Mouse (Mus musculus): ENCODE results near the gene Rora. TPM values are rescaled to one million over a fixed set of nuclear protein-coding genes. Genes with fewer than 3 reads are reported as not detected.

The Rora gene
- polyA plus RNA-seq, 1 experiment from 2014 or later, result 23.1 TPM

- H3K9me3 ChIP-seq (ENCODE audit: low read length), result no peaks in the 10 kb centered on the region
- peaks cover 5% of the 10 kb centered on the region for H3K4me1 ChIP-seq (ENCODE audit: insufficient read depth)
- ATAC-seq (no peak), DNase-seq (no peak)
- no peaks in the 10 kb centered on the region for H3K27me3 ChIP-seq (ENCODE audit: insufficient read depth, low read length)
- H3K4me3 ChIP-seq (ENCODE audit: low read depth, low read length), result no peak overlapping the region
- H3K36me3 ChIP-seq (replicated peaks; ENCODE audit: insufficient read depth, low read length), result no peaks in the 10 kb centered on the region
- WGBS (ENCODE audit: insufficient replicate concordance), result 88% methylated on average over 11 of the region's 11 CpGs
- H3K4me2 ChIP-seq (ENCODE audit: low read depth, low read length), result no peak overlapping the region
- TF ChIP-seq EP300 (IDR thresholded peaks at IDR 0.05; ENCODE audit: low read depth) (no peak), CTCF (IDR thresholded peaks at IDR 0.05; ENCODE audit: low read depth) (no peak)
- H3K27ac ChIP-seq (ENCODE audit: low read depth), result no peak overlapping the region
- no peak overlapping the region for H3K9ac ChIP-seq (replicated peaks)
These were observed 282.0 kb downstream of the Rora start for GRCm38 (mm10) chr9:68935611-68936010.

- TF ChIP-seq CTCF (IDR thresholded peaks at IDR 0.05; ENCODE audit: low read depth) (no peak), EP300 (IDR thresholded peaks at IDR 0.05; ENCODE audit: low read depth) (peak; percentile 51; the same call in 1 of the 2 replicates)
- Histone ChIP-seq H3K4me1 (ENCODE audit: insufficient read depth) (peaks cover 5% of the 10 kb centered on the region), H3K4me2 (ENCODE audit: low read depth, low read length) (peak overlapping the region; percentile 9; the same call in 1 of the 2 replicates), H3K36me3 (replicated peaks; ENCODE audit: insufficient read depth, low read length) (no peaks in the 10 kb centered on the region), H3K4me3 (ENCODE audit: low read depth, low read length) (no peak overlapping the region), H3K27me3 (ENCODE audit: insufficient read depth, low read length) (no peaks in the 10 kb centered on the region), H3K27ac (ENCODE audit: low read depth) (peak overlapping the region; percentile 55), H3K9me3 (ENCODE audit: low read length) (no peaks in the 10 kb centered on the region), H3K9ac (replicated peaks) (no peak overlapping the region)
- peak; percentile 97 for ATAC-seq
- DNase-seq, result peak; percentile 51
- WGBS (ENCODE audit: insufficient replicate concordance), result 49% methylated on average over 7 of the region's 7 CpGs
These were observed 287.5 kb downstream of the Rora start for GRCm38 (mm10) chr9:68941037-68941436.

DNA sequence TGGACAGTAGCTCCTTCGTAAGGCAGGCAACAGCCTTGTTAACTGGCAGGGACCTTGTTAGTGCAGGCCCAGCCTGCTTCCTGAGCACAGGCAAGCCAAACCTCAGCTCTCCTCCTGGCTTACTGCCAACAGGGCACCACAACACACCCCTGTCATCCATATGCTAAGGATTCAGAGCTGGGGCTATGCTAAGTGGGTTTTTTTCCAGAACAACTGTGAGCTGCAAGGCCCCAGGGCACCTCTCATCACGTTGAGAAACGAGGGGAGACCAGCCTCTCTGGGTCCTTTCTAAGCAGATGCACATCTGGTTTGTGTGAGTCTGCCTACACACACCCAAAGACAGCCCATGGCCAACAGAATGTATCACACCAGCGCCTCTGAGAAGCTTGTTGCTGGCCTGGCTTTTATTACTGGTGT, 289.0 kb downstream of the Rora start:
- DNase-seq (no peak), ATAC-seq (no peak)
- WGBS (ENCODE audit: insufficient replicate concordance), result 66% methylated on average over 4 of the region's 4 CpGs
- no peaks in the 10 kb centered on the region for H3K36me3 ChIP-seq (replicated peaks; ENCODE audit: insufficient read depth, low read length)
- H3K4me2 ChIP-seq (ENCODE audit: low read depth, low read length), result no peak overlapping the region
- H3K4me1 ChIP-seq (ENCODE audit: insufficient read depth), result peaks cover 5% of the 10 kb centered on the region
- H3K27ac ChIP-seq (ENCODE audit: low read depth), result no peak overlapping the region
- H3K27me3 ChIP-seq (ENCODE audit: insufficient read depth, low read length), result no peaks in the 10 kb centered on the region
- H3K9ac ChIP-seq (replicated peaks), result no peak overlapping the region
- no peak overlapping the region for H3K4me3 ChIP-seq (ENCODE audit: low read depth, low read length)
- TF ChIP-seq CTCF (IDR thresholded peaks at IDR 0.05; ENCODE audit: low read depth), result no peak
- TF ChIP-seq EP300 (IDR thresholded peaks at IDR 0.05; ENCODE audit: low read depth), result no peak
- no peaks in the 10 kb centered on the region for H3K9me3 ChIP-seq (ENCODE audit: low read length)

GRCm38 (mm10) chr9:68944026-68944425, 290.4 kb downstream of the Rora start:
- Histone ChIP-seq H3K36me3 (replicated peaks; ENCODE audit: insufficient read depth, low read length) (no peaks in the 10 kb centered on the region), H3K4me1 (ENCODE audit: insufficient read depth) (peaks cover 5% of the 10 kb centered on the region), H3K27me3 (ENCODE audit: insufficient read depth, low read length) (no peaks in the 10 kb centered on the region), H3K9me3 (ENCODE audit: low read length) (no peaks in the 10 kb centered on the region), H3K9ac (replicated peaks) (no peak overlapping the region), H3K27ac (ENCODE audit: low read depth) (no peak overlapping the region), H3K4me2 (ENCODE audit: low read depth, low read length) (no peak overlapping the region), H3K4me3 (ENCODE audit: low read depth, low read length) (no peak overlapping the region)
- no peak for TF ChIP-seq CTCF (IDR thresholded peaks at IDR 0.05; ENCODE audit: low read depth)
- no peak for TF ChIP-seq EP300 (IDR thresholded peaks at IDR 0.05; ENCODE audit: low read depth)
- no peak for DNase-seq
- no peak for ATAC-seq
- 81% methylated on average over 3 of the region's 3 CpGs for WGBS (ENCODE audit: insufficient replicate concordance)

GRCm38 (mm10) chr9:68947707-68948106, 294.1 kb downstream of the Rora start:
- TF ChIP-seq EP300 (IDR thresholded peaks at IDR 0.05; ENCODE audit: low read depth) (no peak), CTCF (IDR thresholded peaks at IDR 0.05; ENCODE audit: low read depth) (no peak)
- Histone ChIP-seq H3K27me3 (ENCODE audit: insufficient read depth, low read length) (no peaks in the 10 kb centered on the region), H3K36me3 (replicated peaks; ENCODE audit: insufficient read depth, low read length) (no peaks in the 10 kb centered on the region), H3K4me3 (ENCODE audit: low read depth, low read length) (no peak overlapping the region), H3K4me2 (ENCODE audit: low read depth, low read length) (no peak overlapping the region), H3K9ac (replicated peaks) (no peak overlapping the region), H3K4me1 (ENCODE audit: insufficient read depth) (no peaks in the 10 kb centered on the region), H3K9me3 (ENCODE audit: low read length) (no peaks in the 10 kb centered on the region), H3K27ac (ENCODE audit: low read depth) (no peak overlapping the region)
- DNase-seq (no peak), ATAC-seq (no peak)
- 69% methylated on average over 6 of the region's 6 CpGs for WGBS (ENCODE audit: insufficient replicate concordance)

DNA sequence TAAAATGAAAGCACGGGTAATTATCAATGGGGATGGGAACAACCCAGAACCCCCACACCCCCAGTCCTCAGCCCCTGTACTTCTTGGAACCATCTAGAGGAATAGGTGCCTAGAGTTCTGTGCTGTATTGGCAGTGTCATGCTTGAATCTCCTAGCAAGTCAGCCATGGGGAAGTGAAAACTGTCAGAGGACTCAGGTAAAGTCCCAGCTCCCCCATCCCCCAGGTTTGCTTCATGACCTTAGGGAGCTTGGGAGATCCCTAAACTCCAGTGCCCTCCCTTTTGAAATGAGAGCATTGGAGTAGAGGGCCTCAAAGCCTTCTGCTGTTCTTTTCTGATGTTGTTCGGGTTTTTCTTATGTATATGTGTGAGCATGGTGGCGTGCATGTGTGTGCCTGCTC, 294.6 kb downstream of the Rora start:
- H3K4me2 ChIP-seq (ENCODE audit: low read depth, low read length), result no peak overlapping the region

More for the DNA sequence above, 294.6 kb downstream of the Rora start:
- no peak for ATAC-seq
- DNase-seq, result no peak
- Histone ChIP-seq H3K9me3 (ENCODE audit: low read length) (no peaks in the 10 kb centered on the region), H3K9ac (replicated peaks) (no peak overlapping the region), H3K4me1 (ENCODE audit: insufficient read depth) (no peaks in the 10 kb centered on the region), H3K36me3 (replicated peaks; ENCODE audit: insufficient read depth, low read length) (no peaks in the 10 kb centered on the region), H3K27me3 (ENCODE audit: insufficient read depth, low read length) (no peaks in the 10 kb centered on the region), H3K27ac (ENCODE audit: low read depth) (no peak overlapping the region), H3K4me3 (ENCODE audit: low read depth, low read length) (no peak overlapping the region)
- no peak for TF ChIP-seq EP300 (IDR thresholded peaks at IDR 0.05; ENCODE audit: low read depth)
- no peak for TF ChIP-seq CTCF (IDR thresholded peaks at IDR 0.05; ENCODE audit: low read depth)
- WGBS (ENCODE audit: insufficient replicate concordance), result 77% methylated on average over 3 of the region's 3 CpGs
